24 mouse cellular contexts compared by ENCODE assay signal in genomic region chr7:46019594-46019993, GRCm38 (mm10). TPM values are rescaled to one million over a fixed set of nuclear protein-coding genes. Genes with fewer than 3 reads are reported as not detected.
DNase-seq lines count a peak whose midpoint lies in the region; ATAC-seq and TF ChIP-seq lines count a peak whose summit lies in the region.
"Had no signal": no experiment of that assay in that cellular context is flagged by ENCODE, and none has a peak within 500 bp of the region (broad histone marks: within the 10 kb centered on the region; RNA-seq: fewer than 3 reads in every experiment).

No protein-coding gene starts in this region.

- H3K4me1 ChIP-seq in lung, embryonic 14.5 days (ENCODE audit: insufficient read depth) = no peaks in the 10 kb centered on the region
- H3K4me1 ChIP-seq: hindbrain, embryonic 12.5 days; liver, embryonic 13.5 days; stomach, embryonic 15.5 days had no signal

- H3K4me3 ChIP-seq in lung, embryonic 14.5 days (ENCODE audit: low read depth, low read length) = no peak overlapping the region
- H3K4me3 ChIP-seq: erythroblast, embryonic 14.5 days; hindbrain, embryonic 12.5 days; layer of hippocampus, adult 2 months; limb, embryonic 12.5 days; liver, embryonic 13.5 days; neural tube, embryonic 13.5 days; stomach, embryonic 15.5 days had no signal

- no peaks in the 10 kb centered on the region for H3K9me3 ChIP-seq in lung, embryonic 14.5 days (ENCODE audit: low read depth, low read length)
- H3K9me3 ChIP-seq: hindbrain, embryonic 12.5 days; limb, embryonic 12.5 days; liver, embryonic 13.5 days; neural tube, embryonic 13.5 days; stomach, embryonic 15.5 days had no signal

- TF ChIP-seq CTCF in lung, embryonic 14.5 days (IDR thresholded peaks at IDR 0.05; ENCODE audit: low read depth) = no peak

- H3K9ac ChIP-seq in lung, embryonic 14.5 days = no peak overlapping the region
- H3K9ac ChIP-seq: forebrain, postnatal 0 days; hindbrain, embryonic 12.5 days; limb, embryonic 12.5 days; liver, embryonic 13.5 days; neural tube, embryonic 13.5 days; stomach, embryonic 15.5 days had no signal

- DNase-seq in frontal cortex, postnatal 36 days (ENCODE audit: low spot score in 2 of 2) = peak; percentile 8 to 44
- no peak for DNase-seq in frontal cortex, postnatal 14 days (ENCODE audit: low spot score in 2 of 2)
- peak; percentile 50 for DNase-seq in lung, embryonic 14.5 days
- DNase-seq in lung, adult 18-20 months = no peak
- peak; percentile 56 to 68 for DNase-seq in right cerebral cortex, postnatal 10 days (ENCODE audit: low spot score in 2 of 2)
- no peak for DNase-seq in right cerebral cortex, postnatal 14 days
- no peak for DNase-seq in ovary, postnatal 10 days (ENCODE audit: low spot score)
- DNase-seq: B cell, adult 2 months; cerebellum, adult 8-10 months; forebrain, postnatal 0 days; gastrocnemius, postnatal 14 days; kidney, adult 2 months; kidney, postnatal 14 days; liver, embryonic 13.5 days; midbrain, embryonic 14.5 days; right cerebral cortex, postnatal 25 days; thymus, adult 2 months had no signal

- H3K27me3 ChIP-seq in lung, embryonic 14.5 days (ENCODE audit: insufficient read depth, low read length) = no peaks in the 10 kb centered on the region
- H3K27me3 ChIP-seq: limb, embryonic 12.5 days; liver, embryonic 13.5 days; neural tube, embryonic 13.5 days; stomach, embryonic 15.5 days had no signal

- H3K36me3 ChIP-seq in lung, embryonic 14.5 days (ENCODE audit: insufficient read depth) = no peaks in the 10 kb centered on the region
- H3K36me3 ChIP-seq: hindbrain, embryonic 12.5 days; limb, embryonic 12.5 days; liver, embryonic 13.5 days; neural tube, embryonic 13.5 days; stomach, embryonic 15.5 days had no signal

- no peak overlapping the region for H3K4me2 ChIP-seq in lung, embryonic 14.5 days
- H3K4me2 ChIP-seq: hindbrain, embryonic 12.5 days; limb, embryonic 12.5 days; liver, embryonic 13.5 days; neural tube, embryonic 13.5 days; stomach, embryonic 15.5 days had no signal

- no peak; the same call in 1 of the 2 replicates for ATAC-seq in lung, embryonic 14.5 days (ENCODE audit: insufficient read depth)
- ATAC-seq: forebrain, postnatal 0 days; inflammation-experienced regulatory T-cells, adult 6 months had no signal

- 57% methylated on average over 3 of the region's 3 CpGs for WGBS in lung, embryonic 14.5 days

- no peak overlapping the region for H3K27ac ChIP-seq in lung, embryonic 14.5 days (ENCODE audit: low read depth)
- H3K27ac ChIP-seq: hindbrain, embryonic 12.5 days; layer of hippocampus, adult 2 months; limb, embryonic 12.5 days; liver, embryonic 13.5 days; neural tube, embryonic 13.5 days; stomach, embryonic 15.5 days had no signal

RNA-seq across cellular contexts. Expression of gene Abcc6, which starts 10.5 kb away (rescaled TPM):
- polyA plus RNA-seq in lung, embryonic 14.5 days (2014; fragmentation: Nextera tagmentation; extraction: Ambion mirVana) = 0.31 and 0.78 TPM in 2 replicates
- polyA plus RNA-seq: inflammation-experienced regulatory T-cells, adult 6 months had no signal

RNA-seq across cellular contexts. Expression of gene Nomo1, which starts 13.9 kb away (rescaled TPM):
- polyA plus RNA-seq in lung, embryonic 14.5 days (2014; fragmentation: Nextera tagmentation; extraction: Ambion mirVana) = 26.1 and 26.4 TPM in 2 replicates

Comparison
In these comparisons a context has a peak if more than half of its experiments do, and no peak if none do; other contexts are left out.
1. DNase-seq: peak in frontal cortex, postnatal 36 days (2 of 2), lung, embryonic 14.5 days (single experiment) and right cerebral cortex, postnatal 10 days (2 of 2); none in frontal cortex, postnatal 14 days (0 of 2), lung, adult 18-20 months (0 of 2), right cerebral cortex, postnatal 14 days (single experiment) and ovary, postnatal 10 days (single experiment).